In genomic region chr16:76301728-76302050, GRCm38 (mm10) we compare ENCODE assay signal across 23 mouse cellular contexts.
A peak's percentile ranks its signal among the peaks of the same experiment; 100 is the strongest.
DNase-seq lines count a peak whose midpoint lies in the region; ATAC-seq and TF ChIP-seq lines count a peak whose summit lies in the region.
"Had no signal": no experiment of that assay in that cellular context is flagged by ENCODE, and none has a peak within 500 bp of the region (broad histone marks: within the 10 kb centered on the region; RNA-seq: fewer than 3 reads in every experiment).

No protein-coding gene starts in this region.

- H3K4me1 ChIP-seq in cerebellum, adult 2 months (ENCODE audit: control insufficient read depth, insufficient read depth, low read length) = peaks cover 23% of the 10 kb centered on the region
- peaks cover 43% of the 10 kb centered on the region for H3K4me1 ChIP-seq in liver, embryonic 12.5 days
- H3K4me1 ChIP-seq in liver, embryonic 11.5 days (replicated peaks; ENCODE audit: control insufficient read depth, insufficient read depth, low read length) = peaks cover 15% of the 10 kb centered on the region
- peaks cover 5% of the 10 kb centered on the region; the same call in 1 of the 2 replicates for H3K4me1 ChIP-seq in midbrain, embryonic 16.5 days (ENCODE audit: control insufficient read depth, insufficient read depth, low read length)
- H3K4me1 ChIP-seq in midbrain, embryonic 13.5 days (replicated peaks) = peaks cover 19% of the 10 kb centered on the region
- H3K4me1 ChIP-seq in stomach, embryonic 16.5 days (ENCODE audit: control insufficient read depth, insufficient read depth, low read length) = peaks cover 10% of the 10 kb centered on the region
- H3K4me1 ChIP-seq: neural tube, embryonic 12.5 days had no signal

- DNase-seq in cerebellum, adult 2 months = peak in 1 of 2 experiments; percentile 36
- no peak for DNase-seq in cerebellum, postnatal 25 days
- no peak for DNase-seq in liver, embryonic 11.5 days (ENCODE audit: low spot score)
- DNase-seq in embryo, embryonic 10.5 days (ENCODE audit: low spot score) = no peak
- DNase-seq: adrenal gland, postnatal 10 days; cerebellum, adult 11 months; heart, postnatal 14 days; kidney, postnatal 4 days; thymus, adult 18-20 months had no signal

- H3K36me3 ChIP-seq in liver, embryonic 12.5 days = peaks cover 15% of the 10 kb centered on the region
- no peaks in the 10 kb centered on the region; the same call in 1 of the 2 replicates for H3K36me3 ChIP-seq in liver, embryonic 11.5 days (ENCODE audit: control insufficient read depth, insufficient read depth, low read length)
- no peaks in the 10 kb centered on the region for H3K36me3 ChIP-seq in midbrain, embryonic 16.5 days (ENCODE audit: control insufficient read depth, insufficient read depth, low read length)
- H3K36me3 ChIP-seq in midbrain, embryonic 13.5 days = no peaks in the 10 kb centered on the region
- H3K36me3 ChIP-seq in stomach, embryonic 16.5 days (ENCODE audit: control insufficient read depth, insufficient read depth, low read length) = no peaks in the 10 kb centered on the region
- H3K36me3 ChIP-seq: heart, embryonic 12.5 days; hindbrain, embryonic 13.5 days; limb, embryonic 10.5 days; neural tube, embryonic 12.5 days had no signal

- TF ChIP-seq CTCF in cerebellum, adult 2 months (IDR thresholded peaks at IDR 0.05; ENCODE audit: borderline replicate concordance, insufficient read depth, low read depth, low read length) = no peak

- no peak for TF ChIP-seq POLR2A in cerebellum, adult 2 months (IDR thresholded peaks at IDR 0.05; ENCODE audit: borderline replicate concordance, insufficient read depth, low read length)

- H3K27ac ChIP-seq in cerebellum, adult 2 months (ENCODE audit: insufficient read depth, low read length) = peak overlapping the region; percentile 14; the same call in 1 of the 2 replicates
- peak overlapping the region; percentile 45 for H3K27ac ChIP-seq in liver, embryonic 12.5 days
- no peak overlapping the region; the same call in 1 of the 2 replicates for H3K27ac ChIP-seq in liver, embryonic 11.5 days (ENCODE audit: low read depth, low read length)
- no peak overlapping the region for H3K27ac ChIP-seq in midbrain, embryonic 16.5 days (ENCODE audit: low read length)
- H3K27ac ChIP-seq in midbrain, embryonic 13.5 days = no peak overlapping the region
- peak overlapping the region; percentile 21; the same call in 1 of the 2 replicates for H3K27ac ChIP-seq in stomach, embryonic 16.5 days (ENCODE audit: low read length)
- H3K27ac ChIP-seq: hindbrain, embryonic 13.5 days; kidney, embryonic 15.5 days; limb, embryonic 10.5 days; liver, embryonic 14.5 days; midbrain, embryonic 10.5 days; neural tube, embryonic 12.5 days had no signal

- H3K4me3 ChIP-seq in cerebellum, adult 2 months (replicated peaks; ENCODE audit: insufficient read depth, low read depth, low read length) = no peak overlapping the region
- no peak overlapping the region for H3K4me3 ChIP-seq in liver, embryonic 12.5 days
- H3K4me3 ChIP-seq in liver, embryonic 11.5 days (ENCODE audit: low read depth, low read length) = no peak overlapping the region
- H3K4me3 ChIP-seq in midbrain, embryonic 16.5 days (ENCODE audit: low read depth, low read length) = no peak overlapping the region
- no peak overlapping the region for H3K4me3 ChIP-seq in midbrain, embryonic 13.5 days (replicated peaks)
- H3K4me3 ChIP-seq in stomach, embryonic 16.5 days (replicated peaks; ENCODE audit: low read length) = no peak overlapping the region
- H3K4me3 ChIP-seq: heart, embryonic 12.5 days; hindbrain, embryonic 13.5 days; kidney, embryonic 15.5 days; limb, embryonic 10.5 days; midbrain, embryonic 10.5 days; neural tube, embryonic 12.5 days had no signal

- no peaks in the 10 kb centered on the region for H3K27me3 ChIP-seq in cerebellum, adult 2 months (ENCODE audit: control insufficient read depth, insufficient read depth, low read length)
- no peaks in the 10 kb centered on the region for H3K27me3 ChIP-seq in liver, embryonic 12.5 days (replicated peaks)
- no peaks in the 10 kb centered on the region for H3K27me3 ChIP-seq in liver, embryonic 11.5 days (replicated peaks; ENCODE audit: control insufficient read depth, insufficient read depth, low read length)
- no peaks in the 10 kb centered on the region for H3K27me3 ChIP-seq in midbrain, embryonic 16.5 days (ENCODE audit: control insufficient read depth, insufficient read depth, low read depth, low read length)
- no peaks in the 10 kb centered on the region for H3K27me3 ChIP-seq in midbrain, embryonic 13.5 days
- H3K27me3 ChIP-seq in stomach, embryonic 16.5 days (ENCODE audit: control insufficient read depth, insufficient read depth, low read length) = no peaks in the 10 kb centered on the region
- H3K27me3 ChIP-seq: heart, embryonic 12.5 days; hindbrain, embryonic 13.5 days; kidney, embryonic 15.5 days; neural tube, embryonic 12.5 days; Patski had no signal

- H3K9me3 ChIP-seq in liver, embryonic 12.5 days (replicated peaks) = no peaks in the 10 kb centered on the region
- H3K9me3 ChIP-seq in liver, embryonic 11.5 days (ENCODE audit: control insufficient read depth, low read length) = no peaks in the 10 kb centered on the region
- H3K9me3 ChIP-seq in midbrain, embryonic 16.5 days (replicated peaks; ENCODE audit: control insufficient read depth, low read length, poor library complexity, severe bottlenecking) = no peaks in the 10 kb centered on the region
- H3K9me3 ChIP-seq in midbrain, embryonic 13.5 days = no peaks in the 10 kb centered on the region
- H3K9me3 ChIP-seq in stomach, embryonic 16.5 days (replicated peaks; ENCODE audit: control insufficient read depth, low read length) = no peaks in the 10 kb centered on the region
- H3K9me3 ChIP-seq: heart, embryonic 12.5 days; hindbrain, embryonic 13.5 days; kidney, embryonic 15.5 days; limb, embryonic 10.5 days; midbrain, embryonic 10.5 days; neural tube, embryonic 12.5 days had no signal

- 37% methylated on average over 7 of the region's 7 CpGs for WGBS in cerebellum, adult 2 months
- WGBS in liver, embryonic 12.5 days (ENCODE audit: insufficient replicate concordance) = 65% methylated on average over 7 of the region's 7 CpGs
- WGBS in liver, embryonic 11.5 days = 65% methylated on average over 7 of the region's 7 CpGs
- 45% methylated on average over 7 of the region's 7 CpGs for WGBS in midbrain, embryonic 16.5 days
- 48% methylated on average over 7 of the region's 7 CpGs for WGBS in midbrain, embryonic 13.5 days
- 39% methylated on average over 7 of the region's 7 CpGs for WGBS in stomach, embryonic 16.5 days

- H3K4me2 ChIP-seq in liver, embryonic 12.5 days = no peak overlapping the region
- H3K4me2 ChIP-seq in liver, embryonic 11.5 days = no peak overlapping the region
- H3K4me2 ChIP-seq in midbrain, embryonic 16.5 days (ENCODE audit: low read length) = no peak overlapping the region
- no peak overlapping the region for H3K4me2 ChIP-seq in midbrain, embryonic 13.5 days (replicated peaks)
- H3K4me2 ChIP-seq in stomach, embryonic 16.5 days (ENCODE audit: low read depth, low read length) = no peak overlapping the region
- H3K4me2 ChIP-seq: heart, embryonic 12.5 days; hindbrain, embryonic 13.5 days; kidney, embryonic 15.5 days; neural tube, embryonic 12.5 days had no signal

- H3K9ac ChIP-seq in liver, embryonic 12.5 days = 0 out of 2 replicates have a peak overlapping the region, but pooled peaks have one; percentile 1
- H3K9ac ChIP-seq in liver, embryonic 11.5 days (ENCODE audit: low read depth, low read length) = no peak overlapping the region
- H3K9ac ChIP-seq in midbrain, embryonic 16.5 days (ENCODE audit: low read depth, low read length) = no peak overlapping the region
- H3K9ac ChIP-seq in midbrain, embryonic 13.5 days (replicated peaks) = no peak overlapping the region
- H3K9ac ChIP-seq in stomach, embryonic 16.5 days (ENCODE audit: low read length) = no peak overlapping the region
- H3K9ac ChIP-seq: heart, embryonic 12.5 days; hindbrain, embryonic 13.5 days; kidney, embryonic 15.5 days; liver, embryonic 14.5 days; neural tube, embryonic 12.5 days had no signal

- no peak for ATAC-seq in liver, embryonic 12.5 days
- no peak for ATAC-seq in liver, embryonic 11.5 days (replicated peaks; ENCODE audit: low FRiP score)
- peak; percentile 33; the same call in 1 of the 2 replicates for ATAC-seq in midbrain, embryonic 16.5 days
- no peak for ATAC-seq in midbrain, embryonic 13.5 days
- ATAC-seq in stomach, embryonic 16.5 days (ENCODE audit: insufficient read depth, low FRiP score) = no peak
- ATAC-seq: CD4-positive, CD25-positive, alpha-beta regulatory T cell, adult 4 months; inflammation-experienced regulatory T-cells, adult 6 months; Patski had no signal

Comparison
In these comparisons a context has a peak if more than half of its experiments do, and no peak if none do; other contexts are left out.
1. H3K27ac ChIP-seq: peak in cerebellum, adult 2 months (single experiment), liver, embryonic 12.5 days (single experiment) and stomach, embryonic 16.5 days (single experiment); none in liver, embryonic 11.5 days (single experiment), midbrain, embryonic 16.5 days (single experiment) and midbrain, embryonic 13.5 days (single experiment).